15 mouse cellular contexts compared by ENCODE assay signal in genomic region chr1:30832778-30833177, GRCm38 (mm10).
"Had no signal": no experiment of that assay in that cellular context is flagged by ENCODE, and none has a peak within 500 bp of the region (broad histone marks: within the 10 kb centered on the region; RNA-seq: fewer than 3 reads in every experiment).

No protein-coding gene starts in this region.

- H3K4me1 ChIP-seq: midbrain, embryonic 10.5 days; midbrain, embryonic 13.5 days; neural tube, embryonic 13.5 days; neural tube, embryonic 15.5 days; stomach, embryonic 15.5 days had no signal

- H3K4me3 ChIP-seq: midbrain, embryonic 10.5 days; midbrain, embryonic 13.5 days; myocyte; neural tube, embryonic 13.5 days; neural tube, embryonic 15.5 days; stomach, embryonic 15.5 days had no signal

- H3K9ac ChIP-seq: lung, embryonic 14.5 days; midbrain, embryonic 13.5 days; neural tube, embryonic 13.5 days; neural tube, embryonic 15.5 days; stomach, embryonic 15.5 days had no signal

- H3K9me3 ChIP-seq: midbrain, embryonic 10.5 days; midbrain, embryonic 13.5 days; neural tube, embryonic 13.5 days; neural tube, embryonic 15.5 days; stomach, embryonic 15.5 days had no signal

- DNase-seq: lung, adult 18-20 months; lung, embryonic 14.5 days; lung, postnatal 10 days; lung, postnatal 4 days; right cerebral cortex, postnatal 14 days; thymus, adult 2 months; thymus, postnatal 25 days; thymus, postnatal 4 days had no signal

- H3K27ac ChIP-seq: midbrain, embryonic 10.5 days; midbrain, embryonic 13.5 days; neural tube, embryonic 13.5 days; neural tube, embryonic 15.5 days; stomach, embryonic 15.5 days; stomach, postnatal 0 days had no signal
